Mouse (Mus musculus) erythroid progenitor cell, adult 5-6 weeks (primary cell): ENCODE data around the gene Arfgap3. TPM values are rescaled to one million over a fixed set of nuclear protein-coding genes. Genes with fewer than 3 reads are reported as not detected.
A peak's percentile ranks its signal among the peaks of the same experiment; 100 is the strongest.
"Not testable (repeated sequence)": the region's sequence is repeated elsewhere in the genome, so short reads cannot be mapped to it uniquely, and the experiment has no call there.

Experiments
- ATAC-seq: replicated peaks from 2 replicates; pipeline ENCODE4 v1.8.0; 2016; ENCODE audit warnings: moderate number of reproducible peaks, mild to moderate bottlenecking, moderate TSS enrichment, inconsistent platforms; ENCODE audit not compliant: poor library complexity, low FRiP score, severe bottlenecking
- total RNA-seq, 2 experiments: library from RNA; stranded (forward) in 1 of 2; stranded (reverse) in 1 of 2; fragments of 150-400 nt in 1 of 2; fragments of 186-747, 209-891 nt in 1 of 2; gene quantifications; 2 replicates each; pipeline versions ENCODE4 v1.2.3 to v1.2.4; 2015 to 2017; ENCODE audit warnings: low replicate concordance in 2 of 2

The Arfgap3 gene
- total RNA-seq, 2 experiments from 2014 or later = 19.3 to 60.3 TPM

DNA sequence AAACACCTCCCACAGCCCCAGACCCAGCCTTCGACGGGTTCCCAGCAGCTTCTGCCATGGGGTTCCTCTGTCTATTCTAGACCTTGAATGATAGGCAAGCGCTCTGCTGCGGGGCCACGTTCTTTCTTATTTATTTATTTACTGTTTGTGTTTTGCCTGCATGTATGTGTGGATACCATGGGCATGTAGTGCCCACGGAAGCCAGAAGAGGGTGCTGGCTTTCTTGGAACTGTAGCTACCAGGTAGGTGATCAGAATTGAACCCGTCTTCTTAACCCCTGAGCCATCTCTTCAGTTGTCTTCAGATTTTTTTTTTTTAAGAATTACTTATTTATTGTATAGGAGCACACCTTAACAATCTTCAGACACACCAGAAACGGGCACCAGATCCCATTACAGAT is 51.7 kb downstream of the Arfgap3 start:
- 0 out of 2 replicates have a peak, but pooled peaks have one; percentile 37 for ATAC-seq

DNA sequence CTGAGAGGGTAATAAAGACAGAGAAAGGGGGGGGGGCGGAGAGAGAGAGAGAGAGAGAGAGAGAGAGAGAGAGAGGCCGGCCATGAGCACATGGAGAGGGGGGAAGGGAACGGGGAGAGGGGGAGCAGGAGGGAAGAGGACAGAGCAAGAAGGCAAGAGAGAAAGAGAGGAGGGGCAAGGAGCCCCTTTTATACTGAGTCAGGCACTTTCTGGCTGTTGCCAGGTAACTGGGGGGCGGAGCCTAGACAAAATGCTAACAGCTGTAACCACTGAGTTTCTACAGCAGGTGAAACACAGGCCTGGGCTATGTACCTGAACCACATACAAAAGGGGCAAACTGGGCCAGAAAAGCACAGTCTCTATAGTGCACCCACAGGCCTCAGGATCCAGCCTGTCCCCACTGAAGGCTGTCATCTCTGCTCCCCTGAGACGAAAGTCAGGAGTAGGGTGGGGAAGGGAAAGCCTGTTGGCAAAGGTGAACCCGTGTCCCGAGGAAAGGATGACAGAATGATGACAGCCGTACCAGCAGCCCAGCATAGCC is 53.2 kb downstream of the Arfgap3 start:
- ATAC-seq = no peak

DNA sequence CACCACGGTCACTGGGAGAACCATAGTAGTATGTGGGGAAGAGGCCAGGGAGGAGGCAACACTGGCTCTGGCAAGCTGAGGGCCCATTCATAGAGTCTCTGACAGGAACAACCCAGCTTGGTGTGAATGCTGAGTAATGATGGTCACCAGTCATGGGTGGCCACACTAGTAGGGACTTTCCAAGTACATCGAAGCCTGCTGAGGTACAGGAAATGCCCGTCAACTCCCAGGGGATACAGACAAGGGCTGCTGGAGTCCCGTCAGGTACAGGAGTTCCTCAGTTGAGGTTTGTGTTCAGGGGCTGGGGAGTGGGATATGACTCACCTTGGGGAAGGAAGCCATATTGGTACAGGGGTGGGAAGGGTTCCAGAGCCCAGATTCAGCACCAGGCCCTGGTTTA is 54.0 kb downstream of the Arfgap3 start:
- ATAC-seq = no peak

DNA sequence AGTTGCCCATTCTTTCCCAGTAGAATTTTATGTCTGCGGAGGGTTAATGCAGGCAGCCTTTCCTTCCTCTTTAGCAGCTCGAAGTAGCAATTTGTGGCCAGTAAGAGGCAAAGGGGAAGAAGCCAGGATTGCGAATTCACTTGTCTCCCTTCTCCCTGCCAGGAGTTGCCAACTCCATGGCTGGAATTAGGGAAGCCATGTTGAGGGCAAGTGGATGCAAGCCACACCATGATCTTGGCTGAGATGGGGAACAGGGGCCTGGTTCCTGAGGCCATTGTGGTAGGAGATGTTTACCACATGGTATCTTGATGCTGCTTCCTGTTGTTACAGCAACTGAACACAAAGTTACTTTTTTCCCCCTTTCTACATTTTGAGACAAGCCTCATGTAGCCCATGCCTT is 55.1 kb downstream of the Arfgap3 start:
- ATAC-seq = no peak

DNA sequence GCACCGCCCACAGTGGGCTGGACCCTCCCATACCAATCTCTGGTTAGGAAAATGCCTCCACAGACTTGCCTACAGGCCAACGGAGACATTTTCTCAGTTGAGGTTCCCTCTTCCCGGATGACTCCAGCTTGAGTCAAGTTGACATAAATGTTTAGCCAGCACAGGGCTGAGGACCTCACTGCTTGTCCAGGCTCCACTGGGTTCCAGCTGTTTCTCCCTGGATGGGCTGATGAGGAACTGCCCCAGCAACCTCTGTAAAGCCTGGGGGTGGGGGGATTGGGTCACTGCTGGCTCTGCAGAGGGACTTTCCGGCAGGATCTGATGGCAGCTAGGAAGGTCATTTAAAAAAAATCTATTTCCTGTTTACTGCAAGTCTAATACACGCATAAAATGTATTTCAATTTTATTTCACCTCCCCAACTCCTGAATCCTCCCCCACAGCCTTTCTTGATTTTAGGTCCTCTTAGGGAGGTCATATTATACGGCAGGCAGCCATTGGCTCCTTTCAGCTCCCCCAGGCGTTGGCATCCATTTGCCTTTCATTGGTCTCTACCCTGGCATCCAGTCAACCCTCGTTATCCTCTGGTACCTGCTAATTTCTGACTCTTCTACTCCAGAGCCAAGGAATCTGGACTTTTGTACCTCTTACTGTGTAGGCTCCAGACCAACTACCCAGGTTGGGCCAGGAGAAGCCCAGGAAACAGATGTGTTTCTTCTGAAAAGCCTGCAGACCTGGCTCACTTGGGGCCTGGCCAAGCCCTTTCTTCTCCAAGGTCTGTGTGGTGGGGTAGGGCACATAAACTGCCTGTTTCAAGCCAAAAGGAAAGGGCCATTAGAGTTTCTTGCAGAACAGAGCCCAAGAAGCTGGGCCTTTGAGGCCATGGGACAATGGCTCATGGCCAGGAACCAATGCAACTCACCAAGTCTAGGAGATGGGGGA is 56.1 kb downstream of the Arfgap3 start:
- ATAC-seq = no peak

DNA sequence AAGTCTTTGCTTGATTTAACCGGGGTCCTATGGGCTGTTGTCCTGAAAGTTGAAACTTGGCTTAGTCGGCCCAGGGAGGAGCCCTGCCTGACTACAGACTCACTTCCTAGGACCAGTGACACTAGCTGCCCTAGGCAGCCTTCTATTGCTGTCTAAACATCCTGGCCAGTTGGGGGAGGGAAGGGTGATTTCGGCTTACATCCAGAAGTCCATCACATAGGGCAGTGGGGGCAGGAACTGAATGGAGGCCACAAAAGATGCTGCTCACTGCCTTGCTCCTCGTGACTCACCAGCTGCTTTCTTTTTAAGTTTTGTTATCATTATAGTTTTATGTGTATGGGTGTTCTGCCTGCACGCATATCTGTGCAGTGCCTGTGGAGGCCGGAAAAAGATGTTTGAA is 56.9 kb downstream of the Arfgap3 start:
- ATAC-seq = no peak

DNA sequence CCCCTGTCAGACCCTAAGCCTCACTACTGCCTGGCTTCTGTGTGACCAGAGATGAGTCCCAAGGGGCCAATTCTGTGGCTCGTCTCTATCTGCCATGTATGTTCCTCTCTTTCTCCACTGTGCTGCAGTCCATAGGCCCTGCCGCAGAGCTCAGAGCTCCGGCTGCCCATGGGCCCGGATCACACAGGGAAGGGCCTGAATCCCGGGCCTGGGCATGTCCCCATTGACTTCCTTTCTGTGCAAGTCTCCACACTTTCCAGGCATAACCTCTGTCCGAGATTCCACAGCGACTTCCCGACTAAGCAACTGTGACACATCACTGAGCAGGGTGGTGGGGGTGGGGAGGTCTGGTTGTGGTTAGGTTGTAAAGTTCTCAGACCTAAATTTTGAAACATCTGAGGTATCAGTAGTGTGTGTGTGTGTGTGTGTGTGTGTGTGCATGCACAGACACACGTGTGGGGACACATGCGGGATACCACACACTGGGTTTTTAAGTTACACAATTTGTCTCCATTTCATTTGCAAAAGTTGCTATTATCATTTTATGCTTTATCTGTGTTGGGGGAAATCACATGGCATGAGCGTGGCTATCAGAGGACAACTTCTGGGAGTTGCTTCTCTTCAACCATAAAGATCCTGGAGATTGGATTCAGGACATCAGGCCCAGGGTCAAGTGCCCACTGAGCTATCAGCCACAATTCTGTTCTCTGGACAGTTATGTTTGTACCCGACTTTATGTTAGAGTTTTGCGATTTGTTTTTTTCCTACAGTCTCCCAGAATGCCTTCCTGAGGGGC is 57.6 kb downstream of the Arfgap3 start:
- no peak for ATAC-seq

DNA sequence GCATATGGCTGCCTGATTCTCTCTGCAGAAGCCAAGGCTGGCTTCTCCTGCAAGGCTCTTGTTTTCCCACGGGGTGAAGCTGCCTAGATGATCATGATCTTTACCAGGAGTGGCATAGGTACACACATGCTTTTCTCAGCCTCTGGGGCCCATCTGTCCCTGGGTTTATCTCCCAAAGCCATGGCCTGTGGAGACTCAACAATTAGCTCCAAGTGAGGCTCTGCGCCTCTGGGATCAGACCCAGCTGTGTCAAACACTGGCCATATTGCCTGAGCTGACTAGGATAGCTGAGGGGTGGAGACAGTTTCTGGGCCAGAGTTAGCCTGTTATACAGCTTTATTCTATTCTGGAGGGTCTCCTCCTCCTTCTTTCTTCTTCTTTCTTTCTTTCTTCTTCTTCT is 59.1 kb downstream of the Arfgap3 start:
- no peak for ATAC-seq

DNA sequence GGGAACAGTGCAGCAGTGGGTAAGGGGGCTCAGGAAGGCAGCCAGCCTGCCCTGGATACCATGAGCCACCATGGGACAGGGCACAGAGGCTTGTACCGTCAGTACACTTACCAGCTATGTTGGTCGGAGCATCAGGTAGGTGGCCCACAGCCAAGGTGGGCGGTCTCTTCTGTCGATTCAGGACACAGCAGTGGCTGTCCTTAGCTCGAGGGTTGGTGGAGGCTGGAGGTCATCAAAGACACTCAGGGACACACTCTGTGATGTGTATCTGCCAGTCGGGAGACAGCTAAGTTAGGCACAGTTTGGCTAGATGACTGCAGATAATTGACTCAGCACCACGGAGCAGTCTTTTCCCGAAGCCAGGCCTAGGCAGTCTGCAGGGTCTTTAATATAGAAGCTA is 65.2 kb downstream of the Arfgap3 start:
- no peak for ATAC-seq

DNA sequence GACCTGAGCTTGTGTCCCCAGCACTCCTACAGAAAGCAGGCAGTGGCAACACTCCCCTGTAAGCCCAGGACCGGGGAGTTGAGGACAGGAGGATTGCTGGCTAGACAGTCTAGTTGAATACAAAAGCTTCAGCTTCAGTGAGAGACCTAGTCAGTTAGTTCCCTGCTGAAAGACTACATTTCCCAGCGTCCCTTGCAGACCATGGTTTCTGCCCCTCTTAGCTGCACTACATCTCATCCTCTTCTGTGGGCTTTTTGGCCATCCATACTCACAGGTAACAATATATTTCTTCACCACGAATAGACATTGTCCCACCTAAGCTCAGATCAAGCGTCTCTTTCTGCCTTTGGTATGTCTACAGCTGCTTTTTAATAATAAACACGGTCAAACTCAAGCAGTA is 67.7 kb downstream of the Arfgap3 start:
- no peak for ATAC-seq

DNA sequence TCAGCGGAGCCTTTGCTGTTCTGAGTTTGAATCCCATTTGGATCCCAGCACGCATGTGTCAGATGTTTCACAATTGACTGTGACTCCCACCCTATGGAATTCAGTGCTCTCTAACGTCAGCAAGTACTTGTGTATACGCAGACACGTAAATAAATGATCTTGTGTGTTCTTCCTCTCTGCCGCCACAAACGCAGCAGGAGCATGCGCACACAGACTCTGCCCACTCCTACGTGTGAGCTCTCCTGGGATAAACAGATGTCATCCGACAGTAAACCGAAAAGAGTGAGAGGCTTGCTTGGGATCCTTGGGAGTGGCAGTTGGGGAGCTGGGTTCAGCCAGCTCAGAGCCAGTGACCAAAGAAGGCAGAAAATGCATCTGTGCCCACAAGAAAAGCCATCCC is 68.7 kb downstream of the Arfgap3 start:
- ATAC-seq = no peak

DNA sequence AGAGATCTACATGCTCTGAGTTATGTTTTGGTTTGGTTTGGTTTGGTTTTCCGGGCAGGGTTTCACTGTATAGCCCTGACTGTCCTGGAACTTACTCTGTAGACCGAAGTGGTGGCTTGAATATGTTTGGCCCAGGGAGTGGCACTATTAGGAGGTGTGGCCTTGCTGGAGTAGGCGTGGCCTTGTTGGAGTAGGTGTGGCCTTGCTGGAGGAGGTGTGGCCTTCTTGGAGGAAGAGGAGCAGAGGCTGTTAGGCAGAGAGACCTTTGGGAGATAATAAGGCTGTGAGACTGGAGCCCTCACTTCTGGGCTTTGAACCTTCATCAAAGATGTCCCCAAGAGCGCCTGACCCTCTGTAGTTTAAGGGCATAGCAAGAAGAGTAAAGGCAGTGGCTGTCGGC is 71.5 kb downstream of the Arfgap3 start:
- ATAC-seq = no peak; the same call in 1 of the 2 replicates

DNA sequence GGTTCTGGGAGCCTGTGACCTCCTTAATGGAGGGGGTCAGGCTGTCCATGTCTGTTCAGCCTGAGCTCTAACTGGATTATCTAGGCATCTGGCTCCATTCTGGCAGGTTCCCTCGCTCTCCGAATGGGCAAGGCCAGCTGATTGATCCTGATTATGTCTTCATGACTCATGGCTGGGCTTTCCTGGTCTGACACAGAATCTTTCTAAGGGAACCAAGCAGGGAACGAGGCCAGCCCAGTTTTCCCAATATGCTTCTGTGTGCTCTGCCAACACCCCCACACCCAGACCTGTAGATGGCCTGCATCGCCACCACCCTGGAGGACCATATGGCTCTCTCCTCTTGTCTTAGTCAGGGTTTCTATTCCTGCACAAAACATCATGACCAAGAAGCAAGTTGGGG is 72.6 kb downstream of the Arfgap3 start:
- ATAC-seq = no peak

DNA sequence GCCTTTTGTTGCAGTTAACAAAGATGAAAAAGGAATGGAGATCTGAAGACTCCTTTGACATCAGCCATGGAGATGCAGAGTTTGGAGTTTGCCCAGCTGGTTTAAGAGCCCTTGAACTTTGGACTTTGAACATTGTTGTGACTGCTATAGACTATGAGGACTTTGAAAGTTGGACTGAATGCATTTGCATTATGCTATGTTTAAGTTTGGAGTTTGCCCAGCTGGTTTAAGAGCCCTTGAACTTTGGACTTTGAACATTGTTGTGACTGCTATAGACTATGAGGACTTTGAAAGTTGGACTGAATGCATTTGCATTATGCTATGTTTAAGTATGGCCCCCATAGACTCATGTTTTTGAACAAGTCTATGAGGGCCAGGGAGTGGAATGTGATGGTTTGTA is 75.8 kb downstream of the Arfgap3 start:
- ATAC-seq = not testable (repeated sequence)

DNA sequence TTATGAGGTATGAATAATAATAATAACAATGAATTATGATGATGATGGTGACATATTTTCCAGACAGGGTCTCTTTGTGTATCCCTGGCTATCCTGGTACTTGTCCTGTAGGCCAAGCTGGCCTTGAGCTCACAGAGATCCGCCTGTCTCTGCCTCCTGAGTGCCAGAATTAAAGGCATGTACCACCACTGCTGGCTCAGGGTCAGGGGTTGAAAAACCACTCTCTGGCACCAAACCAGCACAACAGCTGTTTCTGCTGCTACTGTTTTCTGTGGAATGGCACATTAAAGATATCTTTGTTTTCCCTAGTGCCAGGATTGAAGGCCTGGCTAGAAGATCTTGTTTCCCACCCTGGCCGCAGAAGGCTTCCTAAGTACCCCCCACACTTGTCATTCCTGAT is 77.0 kb downstream of the Arfgap3 start:
- no peak for ATAC-seq

DNA sequence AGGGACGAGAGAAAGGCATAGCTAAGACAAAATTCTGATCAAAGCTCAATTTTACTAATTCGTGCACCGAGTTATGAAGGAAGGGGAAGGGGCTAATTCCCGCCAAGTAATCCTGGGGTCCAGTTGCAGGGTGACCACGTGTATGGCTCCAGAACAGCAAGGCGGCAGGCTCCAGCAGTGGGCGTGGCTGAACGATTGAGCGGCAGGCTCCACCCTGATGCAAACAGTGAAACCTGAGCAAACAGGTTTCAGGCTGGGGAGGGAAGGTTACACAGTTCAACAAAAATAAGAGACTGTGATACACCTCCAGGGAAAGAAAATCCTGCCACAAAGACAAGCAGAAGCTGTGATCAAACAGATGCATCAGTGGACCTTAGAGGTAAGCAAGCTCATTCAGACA is 78.8 kb downstream of the Arfgap3 start:
- not testable (repeated sequence) for ATAC-seq

DNA sequence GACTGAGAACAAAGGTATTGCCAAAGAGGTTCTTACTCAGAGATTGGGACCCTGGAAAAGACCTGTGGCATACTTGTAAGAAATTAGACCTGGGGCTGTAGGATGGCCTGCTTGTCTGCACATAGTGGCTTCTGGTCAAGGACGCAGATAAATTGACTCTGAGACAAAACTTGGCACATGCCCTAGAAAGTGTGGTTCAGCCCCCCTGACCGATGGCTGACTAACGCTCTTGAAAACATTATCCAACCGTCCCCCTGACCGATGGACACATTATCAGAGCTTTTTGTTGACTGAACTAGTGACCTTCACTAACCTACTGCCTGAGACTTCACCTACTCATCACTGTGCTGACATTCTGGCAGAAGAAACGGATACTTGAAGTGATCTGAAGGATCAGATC is 80.1 kb downstream of the Arfgap3 start:
- not testable (repeated sequence) for ATAC-seq

DNA sequence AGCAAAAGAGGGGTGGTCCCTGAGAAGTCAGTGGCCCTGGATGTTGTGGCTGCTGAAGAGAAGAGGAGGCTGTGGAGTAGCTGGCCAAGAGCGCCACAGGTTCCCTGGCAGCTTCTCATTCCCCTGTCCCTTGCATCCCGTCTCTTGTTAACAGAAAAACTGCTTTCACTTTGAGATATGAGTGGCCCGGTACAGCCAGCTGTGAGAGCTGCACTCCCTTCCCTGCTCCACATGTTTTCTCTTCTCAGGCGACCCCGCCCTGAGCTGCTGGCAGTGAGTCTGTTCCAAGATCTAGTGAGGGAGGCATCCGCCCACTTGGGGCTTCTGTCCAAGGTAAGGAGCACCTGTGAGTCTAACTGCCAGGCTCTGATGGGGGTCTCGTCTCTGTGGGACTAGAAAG is 81.6 kb downstream of the Arfgap3 start:
- ATAC-seq = not testable (repeated sequence)

DNA sequence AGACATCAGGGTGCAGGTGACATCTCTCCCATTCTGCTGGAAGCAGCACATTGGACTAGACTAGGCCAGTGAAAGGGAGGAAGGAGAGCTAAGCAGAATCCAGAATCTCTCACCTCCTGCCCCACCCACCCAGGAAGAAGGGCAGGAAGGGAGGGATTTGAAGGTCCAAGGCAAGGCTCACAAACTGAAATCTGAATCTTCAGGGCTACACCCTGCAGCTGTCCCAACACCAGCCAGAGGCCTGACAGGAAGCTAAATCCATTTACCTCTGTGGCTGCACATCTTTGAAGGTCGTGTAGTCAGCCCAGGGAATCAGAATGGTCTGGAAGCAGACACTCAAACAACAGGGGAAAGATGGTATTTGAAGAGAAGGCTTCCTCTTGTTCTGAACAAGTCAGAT is 84.8 kb downstream of the Arfgap3 start:
- no peak for ATAC-seq

DNA sequence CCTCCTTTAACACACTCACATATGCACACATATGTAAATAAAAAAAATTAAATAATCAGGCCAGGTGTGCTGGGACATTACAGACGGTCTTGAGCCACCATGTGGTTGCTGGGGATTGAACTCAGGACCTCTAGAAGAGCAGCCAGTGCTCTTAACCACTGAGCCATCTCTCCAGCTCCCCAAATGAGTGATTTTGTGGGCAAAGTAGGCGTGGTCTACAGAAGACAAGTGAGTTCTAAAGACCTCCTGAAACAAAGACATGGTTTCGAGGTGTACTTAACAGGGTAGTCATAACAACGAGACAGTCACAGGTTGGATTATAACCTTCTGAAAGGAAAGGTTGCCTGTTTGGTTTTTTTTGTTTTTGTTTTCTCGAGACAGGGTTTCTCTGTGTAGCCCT is 86.6 kb downstream of the Arfgap3 start:
- no peak for ATAC-seq

DNA sequence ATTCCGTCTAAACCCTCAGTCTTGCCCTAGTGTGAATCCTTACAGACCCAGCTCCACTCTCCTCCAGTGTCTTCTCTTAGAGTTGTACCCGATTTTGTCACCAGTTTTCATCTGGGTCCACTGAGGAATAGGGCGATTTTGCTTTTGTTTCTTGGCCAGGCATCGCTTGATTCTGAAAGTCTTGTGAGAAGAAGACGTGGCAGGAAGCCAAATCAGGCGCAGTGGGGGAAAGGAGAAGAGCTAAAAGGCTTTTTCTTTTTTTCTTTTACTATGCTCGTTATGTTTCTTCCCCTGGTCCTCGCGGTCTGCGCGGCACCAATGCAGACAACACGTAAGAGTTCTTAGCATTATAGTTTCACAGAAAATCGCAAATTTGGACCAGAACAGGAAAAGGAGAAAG is 92.1 kb downstream of the Arfgap3 start:
- no peak for ATAC-seq
